Mouse (Mus musculus): ENCODE results near the gene Gm9970.

DNA sequence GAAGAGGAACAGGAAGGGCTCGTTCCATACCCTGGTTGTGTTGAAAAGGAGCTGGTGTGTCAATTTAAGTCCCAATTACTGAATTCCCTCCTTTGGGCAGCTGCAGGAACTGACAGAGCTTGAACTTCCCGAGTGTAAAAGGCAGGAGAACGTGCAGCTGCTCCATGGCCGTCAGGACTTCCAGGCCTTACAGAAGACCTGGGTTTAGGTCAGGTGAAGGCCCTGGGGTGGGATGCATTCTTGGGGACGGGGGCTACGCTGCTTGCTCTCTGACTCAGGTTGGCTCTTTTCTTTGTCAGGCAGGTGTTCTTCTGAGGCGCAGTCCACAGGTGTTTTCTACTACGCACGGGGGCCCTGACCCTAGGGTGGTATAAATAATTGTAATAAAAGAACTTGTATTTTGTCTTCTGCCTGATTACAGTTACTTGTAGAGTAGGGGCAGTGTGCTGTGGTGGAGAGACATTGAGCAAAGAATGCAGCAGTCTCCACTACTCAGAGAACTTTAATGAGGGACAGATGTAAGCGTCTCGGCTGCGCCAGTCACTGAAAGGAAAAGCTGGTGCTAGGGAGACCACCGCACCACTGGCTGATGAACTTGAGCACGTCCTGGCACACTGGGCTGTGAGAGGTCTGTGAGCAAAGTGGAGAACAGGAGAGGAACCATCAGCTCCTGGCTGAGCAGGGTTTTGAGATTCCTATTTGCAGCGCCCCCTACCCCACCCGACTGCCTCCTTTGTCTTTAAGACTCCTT, 11.9 kb upstream of the Gm9970 start:
- no peak for TF ChIP-seq CTCF (IDR thresholded peaks at IDR 0.05; ENCODE audit: borderline replicate concordance, control insufficient read depth, extremely low read depth, insufficient read depth, low read length, poor library complexity)
- TF ChIP-seq POLR2A (IDR thresholded peaks at IDR 0.05; ENCODE audit: control insufficient read depth, extremely low read depth, insufficient read depth, low read length, poor library complexity) = no peak

Measured in thymus, adult 2 months (tissue).